11 mouse cellular contexts compared by ENCODE assay signal in genomic region chr13:55107694-55108093, GRCm38 (mm10). TPM values are rescaled to one million over a fixed set of nuclear protein-coding genes. Genes with fewer than 3 reads are reported as not detected.
A peak's percentile ranks its signal among the peaks of the same experiment; 100 is the strongest.
DNase-seq lines count a peak whose midpoint lies in the region; ATAC-seq and TF ChIP-seq lines count a peak whose summit lies in the region.
"Had no signal": no experiment of that assay in that cellular context is flagged by ENCODE, and none has a peak within 500 bp of the region (broad histone marks: within the 10 kb centered on the region; RNA-seq: fewer than 3 reads in every experiment).

No protein-coding gene starts in this region.

- H3K4me2 ChIP-seq in liver, embryonic 13.5 days, result no peak overlapping the region
- no peak overlapping the region for H3K4me2 ChIP-seq in heart, embryonic 11.5 days
- H3K4me2 ChIP-seq in myocyte (ENCODE audit: low read depth), result peak overlapping the region; percentile 99

- TF ChIP-seq POLR2A in myocyte (IDR thresholded peaks at IDR 0.05; ENCODE audit: insufficient read length, low read depth), result peak; percentile 44

- H3K4me1 ChIP-seq in liver, embryonic 13.5 days (replicated peaks), result peaks cover 38% of the 10 kb centered on the region
- peaks cover 12% of the 10 kb centered on the region for H3K4me1 ChIP-seq in heart, embryonic 11.5 days (ENCODE audit: control insufficient read depth, insufficient read depth, low read length)

- H3K9me3 ChIP-seq in liver, embryonic 13.5 days (replicated peaks), result no peaks in the 10 kb centered on the region
- H3K9me3 ChIP-seq in heart, embryonic 11.5 days (replicated peaks; ENCODE audit: control insufficient read depth, low read length), result no peaks in the 10 kb centered on the region

- peaks cover 36% of the 10 kb centered on the region for H3K36me3 ChIP-seq in liver, embryonic 13.5 days
- peaks cover 3% of the 10 kb centered on the region; the same call in 1 of the 2 replicates for H3K36me3 ChIP-seq in heart, embryonic 11.5 days (ENCODE audit: control insufficient read depth, insufficient read depth, low read length)
- peaks cover 7% of the 10 kb centered on the region for H3K36me3 ChIP-seq in myocyte (ENCODE audit: control insufficient read depth, insufficient read depth)

- H3K27me3 ChIP-seq in liver, embryonic 13.5 days, result no peaks in the 10 kb centered on the region
- no peaks in the 10 kb centered on the region for H3K27me3 ChIP-seq in heart, embryonic 11.5 days (ENCODE audit: control insufficient read depth, insufficient read depth, low read length)
- no peaks in the 10 kb centered on the region for H3K27me3 ChIP-seq in myocyte (ENCODE audit: control insufficient read depth, insufficient read depth, insufficient read length)

- H3ac ChIP-seq in myocyte (ENCODE audit: control insufficient read depth, insufficient read length), result no peak overlapping the region

- H3K4me3 ChIP-seq in liver, embryonic 13.5 days (replicated peaks), result no peak overlapping the region
- no peak overlapping the region for H3K4me3 ChIP-seq in heart, embryonic 11.5 days (ENCODE audit: low read depth, low read length)
- peak overlapping the region; percentile 92 for H3K4me3 ChIP-seq in myocyte
- H3K4me3 ChIP-seq: left cerebral cortex, adult 2 months had no signal

- no peak for ATAC-seq in liver, embryonic 13.5 days (ENCODE audit: low read depth)
- ATAC-seq in heart, embryonic 11.5 days (replicated peaks; ENCODE audit: insufficient number of reproducible peaks, low FRiP score, low TSS enrichment), result no peak
- ATAC-seq in granulocyte monocyte progenitor cell, adult 5-6 weeks (replicated peaks; ENCODE audit: poor library complexity, severe bottlenecking), result no peak

- peaks cover 48% of the 10 kb centered on the region for H3K79me2 ChIP-seq in myocyte (ENCODE audit: control insufficient read depth, insufficient read depth)

- no peak overlapping the region for H3K27ac ChIP-seq in liver, embryonic 13.5 days
- peak overlapping the region; percentile 82 for H3K27ac ChIP-seq in heart, embryonic 11.5 days (ENCODE audit: low read depth, low read length)
- H3K27ac ChIP-seq: left cerebral cortex, adult 2 months had no signal

- 0 out of 2 replicates have a peak overlapping the region, but pooled peaks have one; percentile 86 for H3K9ac ChIP-seq in liver, embryonic 13.5 days
- H3K9ac ChIP-seq in heart, embryonic 11.5 days (ENCODE audit: low read depth, low read length), result 0 out of 2 replicates have a peak overlapping the region, but pooled peaks have one; percentile 39

- 84% methylated on average over 8 of the region's 8 CpGs for WGBS in liver, embryonic 13.5 days (ENCODE audit: insufficient replicate concordance)
- WGBS in heart, embryonic 11.5 days (ENCODE audit: insufficient replicate concordance), result 59% methylated on average over 8 of the region's 8 CpGs

- DNase-seq in liver, embryonic 13.5 days, result no peak
- no peak for DNase-seq in liver
- peak; percentile 62 for DNase-seq in adrenal gland, postnatal 10 days
- no peak for DNase-seq in thymus, postnatal 36 days

TF ChIP-seq in myocyte, 11 proteins besides CTCF, POLR2A, EP300 and RAD21:
- TF ChIP-seq TCF3 (IDR thresholded peaks at IDR 0.05; ENCODE audit: insufficient read length, low read depth), result no peak
- peak; percentile 79 for TF ChIP-seq MAX (IDR thresholded peaks at IDR 0.05; ENCODE audit: low read depth)
- no peak for TF ChIP-seq E2F4 (IDR thresholded peaks at IDR 0.05; ENCODE audit: insufficient read depth)
- peak; percentile 59 to 91 (median 90) for TF ChIP-seq MYOD1 (IDR thresholded peaks at IDR 0.05; ENCODE audit: control insufficient read depth in 1 of 3, insufficient read length in 2 of 3, low read depth in 2 of 3)
- TF ChIP-seq CEBPB (IDR thresholded peaks at IDR 0.05; ENCODE audit: insufficient read depth, poor library complexity, severe bottlenecking), result no peak
- TF ChIP-seq POLR2AphosphoS2 (IDR thresholded peaks at IDR 0.05; ENCODE audit: insufficient read length, low read depth), result no peak
- TF ChIP-seq USF1 (IDR thresholded peaks at IDR 0.05; ENCODE audit: low read depth), result peak; percentile 78
- TF ChIP-seq SRF (IDR thresholded peaks at IDR 0.05; ENCODE audit: control insufficient read depth, insufficient read length, low read depth), result no peak
- peak; percentile 45 for TF ChIP-seq TCF12 (IDR thresholded peaks at IDR 0.05; ENCODE audit: insufficient read depth, poor library complexity, severe bottlenecking)
- TF ChIP-seq MYOG (IDR thresholded peaks at IDR 0.05; ENCODE audit: control insufficient read depth in 1 of 3, insufficient read depth in 1 of 3, insufficient read length in 2 of 3, low read depth in 2 of 3), result peak; percentile 2 to 65 (median 13)
- no peak for TF ChIP-seq REST (IDR thresholded peaks at IDR 0.05; ENCODE audit: insufficient read depth, insufficient read length)
TF ChIP-seq in myocyte: peak in this region for 5.

RNA-seq across cellular contexts. Expression of gene Zfp346, which starts 2.6 kb away (rescaled TPM):
- 7.5 and 9.2 TPM in 2 replicates for polyA plus RNA-seq in liver, embryonic 13.5 days (2015; fragmentation: Nextera tagmentation; extraction: Ambion mirVana)
- 10 to 100 TPM; 32.3 to 40.5 TPM for total RNA-seq in adrenal gland, postnatal 10 days (2021)
- 14.7 and 17.9 TPM in 2 replicates for polyA plus RNA-seq in heart, embryonic 11.5 days (2014; fragmentation: Nextera tagmentation; extraction: Ambion mirVana)
- 64.0 TPM for polyA plus RNA-seq in myocyte (2012; fragmentation: generic; extraction: Trizol)
- total RNA-seq in granulocyte monocyte progenitor cell, adult 5-6 weeks (2014; fragmentation: Nextera tagmentation), result 12.3 and 36.2 TPM in 2 replicates
- total RNA-seq in granulocyte monocyte progenitor cell, adult 5-6 weeks (2017), result 5.3 and 8.4 TPM in 2 replicates

RNA-seq across cellular contexts. Expression of gene Uimc1, which starts 7.6 kb away (rescaled TPM):
- 16.2 and 18.6 TPM in 2 replicates for polyA plus RNA-seq in liver, embryonic 13.5 days (2015; fragmentation: Nextera tagmentation; extraction: Ambion mirVana)
- 10 to 100 TPM; 26.0 to 27.6 TPM for total RNA-seq in adrenal gland, postnatal 10 days (2021)
- polyA plus RNA-seq in heart, embryonic 11.5 days (2014; fragmentation: Nextera tagmentation; extraction: Ambion mirVana), result 18.3 and 18.7 TPM in 2 replicates
- polyA plus RNA-seq in myocyte (2012; fragmentation: generic; extraction: Trizol), result 12.3 TPM
- 40.7 and 43.8 TPM in 2 replicates for total RNA-seq in granulocyte monocyte progenitor cell, adult 5-6 weeks (2014; fragmentation: Nextera tagmentation)
- total RNA-seq in granulocyte monocyte progenitor cell, adult 5-6 weeks (2017), result 60.8 and 64.3 TPM in 2 replicates

RNA-seq across cellular contexts. Expression of gene Gm17617, which starts 25.7 kb away (rescaled TPM):
- polyA plus RNA-seq in liver, embryonic 13.5 days (2015; fragmentation: Nextera tagmentation; extraction: Ambion mirVana), result not detected in 2 replicates
- not detected for total RNA-seq in adrenal gland, postnatal 10 days (2021)
- not detected in 2 replicates for polyA plus RNA-seq in heart, embryonic 11.5 days (2014; fragmentation: Nextera tagmentation; extraction: Ambion mirVana)
- polyA plus RNA-seq in myocyte (2012; fragmentation: generic; extraction: Trizol), result not detected
- not detected in 2 replicates for total RNA-seq in granulocyte monocyte progenitor cell, adult 5-6 weeks (2014; fragmentation: Nextera tagmentation)
- total RNA-seq in granulocyte monocyte progenitor cell, adult 5-6 weeks (2017), result not detected in 2 replicates
- total RNA-seq: left cerebral cortex, adult 2 months; megakaryocyte, adult 5-6 weeks; MEL had no signal
- polyA plus RNA-seq: urinary bladder, adult 2 months had no signal

RNA-seq across cellular contexts. Expression of gene Fgfr4, which starts 44.7 kb away (rescaled TPM):
- 4.2 and 5.4 TPM in 2 replicates for polyA plus RNA-seq in liver, embryonic 13.5 days (2015; fragmentation: Nextera tagmentation; extraction: Ambion mirVana)
- total RNA-seq in adrenal gland, postnatal 10 days (2021), result 10 to 100 TPM; 22.3 to 28.2 TPM
- polyA plus RNA-seq in heart, embryonic 11.5 days (2014; fragmentation: Nextera tagmentation; extraction: Ambion mirVana), result 0.56 and 0.64 TPM in 2 replicates
- polyA plus RNA-seq in myocyte (2012; fragmentation: generic; extraction: Trizol), result 6.6 TPM
- not detected in 2 replicates for total RNA-seq in granulocyte monocyte progenitor cell, adult 5-6 weeks (2014; fragmentation: Nextera tagmentation)
- not detected in 2 replicates for total RNA-seq in granulocyte monocyte progenitor cell, adult 5-6 weeks (2017)
- total RNA-seq: megakaryocyte, adult 5-6 weeks; MEL had no signal
